Mouse (Mus musculus) CD4-positive, CD25-positive, alpha-beta regulatory T cell, adult 2 months (primary cell): ENCODE measurements around the gene Olfr1131.
"Not testable (repeated sequence)": the region's sequence is repeated elsewhere in the genome, so short reads cannot be mapped to it uniquely, and the experiment has no call there.

Source experiments
- DNase-seq: peaks from one replicate; pipeline ENCODE4 v3.0.0-alpha.2; 2012; ENCODE audit warnings: low read depth, low spot score

Gene Olfr1131

GRCm38 (mm10) chr2:87626804-87627203 lies at the start of gene Olfr1131:
Gene Olfr1131 (plus strand): TSS chr2:87627104.
- no peak for DNase-seq

DNA sequence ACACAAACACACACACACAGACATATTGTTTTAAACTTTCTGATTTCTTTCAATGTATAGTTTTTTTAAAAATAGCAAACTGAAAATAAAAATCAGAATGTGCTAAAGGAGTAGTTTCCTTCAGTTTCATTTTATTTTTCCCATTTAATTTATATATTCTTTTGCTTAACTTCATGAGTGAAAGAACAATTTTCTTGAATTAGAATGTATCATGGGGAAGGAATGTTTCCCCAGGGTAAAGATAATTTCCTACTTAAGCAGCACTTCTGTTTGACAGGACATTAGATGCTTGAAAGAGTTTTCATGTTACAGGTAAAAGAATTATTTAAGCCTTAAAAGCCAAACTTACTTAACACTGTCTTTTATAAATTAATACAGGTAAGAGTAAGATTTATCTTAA lies 21.0 kb upstream of the Olfr1131 start, which contains the start of gene Olfr1130:
Gene Olfr1130, plus strand, starts transcription at position 301 of the 400 bp plus-strand sequence.
- DNase-seq = not testable (repeated sequence)

DNA sequence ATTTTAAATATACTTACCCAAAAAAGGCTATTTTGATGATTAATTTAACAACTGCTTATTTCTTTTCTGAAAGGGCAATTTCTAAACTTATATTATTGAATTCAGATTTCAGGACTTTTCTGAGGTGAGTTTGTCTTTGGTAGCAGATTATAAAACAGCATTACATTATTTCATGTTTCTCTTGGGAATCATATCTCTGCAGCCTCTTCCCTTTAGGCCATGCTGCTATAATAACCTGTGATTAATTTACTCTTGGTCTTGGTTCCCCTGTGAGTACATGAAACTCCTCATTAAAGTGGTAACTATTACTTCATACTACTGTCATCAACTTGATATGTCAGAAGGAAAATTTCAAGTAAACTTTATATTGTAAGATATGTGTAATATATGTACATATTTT lies 10.5 kb downstream of the Olfr1131 start, which contains the start of gene Olfr1132:
Gene Olfr1132, minus strand, starts transcription at position 101 of the 400 bp plus-strand sequence.
- DNase-seq = no peak

- no peak for DNase-seq
These were observed 15.5 kb downstream of the Olfr1131 start for GRCm38 (mm10) chr2:87642441-87642840.

- DNase-seq = no peak
These were observed 20.4 kb downstream of the Olfr1131 start, which contains the start of gene Olfr1133 for GRCm38 (mm10) chr2:87647274-87647673. Gene Olfr1133 (minus strand): TSS chr2:87647374.

DNA sequence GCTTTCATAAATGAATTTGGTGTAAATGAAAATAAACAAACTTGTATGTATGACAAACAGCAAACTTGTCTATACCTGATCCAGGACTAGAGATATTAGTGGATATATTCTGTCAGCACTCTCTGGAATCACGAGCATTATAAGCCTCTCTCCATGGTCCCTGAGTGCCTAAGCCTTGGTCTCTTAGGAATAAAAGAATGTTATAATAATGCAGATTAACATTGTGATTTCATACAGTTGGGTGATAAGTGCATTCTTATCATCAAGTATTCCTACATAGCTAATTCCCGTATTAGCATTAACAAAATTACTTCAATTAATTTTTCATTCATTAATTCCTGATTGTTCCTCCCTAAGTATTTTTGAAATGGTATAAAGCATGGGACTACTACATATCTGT lies 31.5 kb downstream of the Olfr1131 start, which contains the start of gene Olfr1134:
Gene Olfr1134, minus strand, starts transcription at position 101 of the 400 bp plus-strand sequence.
- no peak for DNase-seq

DNA sequence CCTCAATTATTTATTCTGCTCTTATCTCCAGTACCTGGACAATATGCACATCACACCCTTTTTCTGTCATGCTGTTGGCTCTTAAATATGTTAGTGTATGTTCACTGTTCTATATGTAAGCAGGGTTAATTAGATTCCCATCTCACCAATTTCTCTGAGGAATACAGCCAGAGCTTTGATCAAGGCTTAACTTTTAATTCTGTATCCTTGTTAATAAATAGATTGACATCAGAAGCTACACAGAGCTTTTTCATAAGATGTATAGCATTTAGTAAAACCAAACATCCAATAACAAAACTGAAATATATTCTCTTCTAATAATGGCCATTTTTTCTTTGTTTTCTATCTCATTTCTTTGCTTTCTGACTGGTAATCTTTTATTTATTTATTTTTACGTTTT lies 46.7 kb downstream of the Olfr1131 start, which contains the start of gene Olfr1135:
Gene Olfr1135, minus strand, starts transcription at position 101 of the 400 bp plus-strand sequence.
- DNase-seq = no peak
